Mouse (Mus musculus) thymus, adult 2 months (tissue): ENCODE results near the gene 4932438H23Rik.

ENCODE experiments used
- CTCF ChIP-seq: fragments of 200-500 bp; IDR thresholded peaks from 2 replicates; pipeline ENCODE4 v1.5.1; 2012; ENCODE audit warnings: mild to moderate bottlenecking, control low read depth, low read length, moderate library complexity, borderline replicate concordance; ENCODE audit not compliant: control insufficient read depth, poor library complexity, insufficient read depth; ENCODE audit errors: extremely low read depth
- POLR2A ChIP-seq: fragments of 200-500 bp; IDR thresholded peaks from 2 replicates; pipeline ENCODE4 v1.6.1; 2012; ENCODE audit warnings: mild to moderate bottlenecking, low read length, control low read depth, moderate library complexity; ENCODE audit not compliant: control insufficient read depth, poor library complexity, insufficient read depth; ENCODE audit errors: extremely low read depth

DNA sequence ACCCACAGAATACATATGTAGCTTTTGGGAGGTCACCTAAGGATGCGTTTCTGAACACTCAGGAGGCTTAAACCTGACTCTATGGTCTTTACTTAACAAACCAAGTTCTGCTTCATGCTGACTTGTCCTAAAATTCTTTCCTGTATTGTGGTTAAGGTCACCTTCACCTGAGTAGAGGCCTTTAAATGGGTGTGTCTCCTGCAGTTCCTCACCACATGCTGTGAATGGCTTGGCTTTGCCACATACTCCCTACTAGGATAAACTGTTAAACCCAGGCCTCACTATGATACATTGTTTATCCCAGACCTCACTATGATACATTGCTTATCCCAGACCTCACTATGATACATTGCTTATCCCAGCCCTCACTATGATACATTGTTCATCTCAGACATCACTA is 22.7 kb downstream of the 4932438H23Rik start:
- TF ChIP-seq CTCF (no peak), POLR2A (no peak)
